Mouse (Mus musculus): ENCODE data around the gene Glmp. TPM values are rescaled to one million over a fixed set of nuclear protein-coding genes. Genes with fewer than 3 reads are reported as not detected.

Gene Glmp
- polyA plus RNA-seq, 1 experiment from 2014 or later = 143 TPM

Other genes with a start within 250 kb of the Glmp start
- 0.32 TPM in 1 of 2 replicates, not detected in the other for gene Ttc24, start 246.7 kb upstream of the Glmp start, polyA plus RNA-seq (2015; fragmentation: Nextera tagmentation; extraction: Ambion mirVana)
- 21.1 and 25.1 TPM in 2 replicates for gene Iqgap3, start 243.1 kb upstream of the Glmp start, polyA plus RNA-seq (2015; fragmentation: Nextera tagmentation; extraction: Ambion mirVana)
- gene Mef2d, start 182.7 kb upstream of the Glmp start, polyA plus RNA-seq (2015; fragmentation: Nextera tagmentation; extraction: Ambion mirVana) = 35.4 and 43.2 TPM in 2 replicates
- gene Rhbg, start 70.3 kb upstream of the Glmp start, polyA plus RNA-seq (2015; fragmentation: Nextera tagmentation; extraction: Ambion mirVana) = 0.13 and 0.14 TPM in 2 replicates
- gene Gm38392, start 37.8 kb upstream of the Glmp start, polyA plus RNA-seq (2015; fragmentation: Nextera tagmentation; extraction: Ambion mirVana) = 0.20 TPM in 1 of 2 replicates, not detected in the other
- gene Tsacc, start 28.0 kb upstream of the Glmp start, polyA plus RNA-seq (2015; fragmentation: Nextera tagmentation; extraction: Ambion mirVana) = 11.8 and 14.0 TPM in 2 replicates
- gene Cct3, start 27.9 kb upstream of the Glmp start, polyA plus RNA-seq (2015; fragmentation: Nextera tagmentation; extraction: Ambion mirVana) = 322 and 382 TPM in 2 replicates
- 1.7 and 2.2 TPM in 2 replicates for gene Tmem79, start 11.1 kb downstream of the Glmp start, polyA plus RNA-seq (2015; fragmentation: Nextera tagmentation; extraction: Ambion mirVana)
- 41.1 and 52.8 TPM in 2 replicates for gene Smg5, start 11.2 kb downstream of the Glmp start, polyA plus RNA-seq (2015; fragmentation: Nextera tagmentation; extraction: Ambion mirVana)
- 3.9 and 5.1 TPM in 2 replicates for gene Paqr6, start 39.6 kb downstream of the Glmp start, polyA plus RNA-seq (2015; fragmentation: Nextera tagmentation; extraction: Ambion mirVana)
- not detected in 2 replicates for gene Bglap3, start 47.7 kb downstream of the Glmp start, polyA plus RNA-seq (2015; fragmentation: Nextera tagmentation; extraction: Ambion mirVana)
- gene Bglap2, start 53.7 kb downstream of the Glmp start, polyA plus RNA-seq (2015; fragmentation: Nextera tagmentation; extraction: Ambion mirVana) = not detected in 2 replicates
- gene Bglap, start 59.4 kb downstream of the Glmp start, polyA plus RNA-seq (2015; fragmentation: Nextera tagmentation; extraction: Ambion mirVana) = not detected in 2 replicates
- 83.6 and 96.3 TPM in 2 replicates for gene Pmf1, start 85.3 kb downstream of the Glmp start, polyA plus RNA-seq (2015; fragmentation: Nextera tagmentation; extraction: Ambion mirVana)
- 11.8 and 14.1 TPM in 2 replicates for gene Slc25a44, start 100.1 kb downstream of the Glmp start, polyA plus RNA-seq (2015; fragmentation: Nextera tagmentation; extraction: Ambion mirVana)
- 2.1 and 5.3 TPM in 2 replicates for gene Sema4a, start 136.2 kb downstream of the Glmp start, polyA plus RNA-seq (2015; fragmentation: Nextera tagmentation; extraction: Ambion mirVana)
- 110 and 131 TPM in 2 replicates for gene Lmna, start 184.9 kb downstream of the Glmp start, polyA plus RNA-seq (2015; fragmentation: Nextera tagmentation; extraction: Ambion mirVana)
- gene Mex3a, start 207.4 kb downstream of the Glmp start, polyA plus RNA-seq (2015; fragmentation: Nextera tagmentation; extraction: Ambion mirVana) = 6.5 and 8.0 TPM in 2 replicates
- gene Rab25, start 223.3 kb downstream of the Glmp start, polyA plus RNA-seq (2015; fragmentation: Nextera tagmentation; extraction: Ambion mirVana) = 0.92 and 4.0 TPM in 2 replicates
- 119 and 144 TPM in 2 replicates for gene Lamtor2, start 228.1 kb downstream of the Glmp start, polyA plus RNA-seq (2015; fragmentation: Nextera tagmentation; extraction: Ambion mirVana)
- gene Ubqln4, start 228.7 kb downstream of the Glmp start, polyA plus RNA-seq (2015; fragmentation: Nextera tagmentation; extraction: Ambion mirVana) = 30.0 and 34.9 TPM in 2 replicates